Mouse (Mus musculus) urinary bladder, adult 2 months (tissue): ENCODE data around the gene Krr1. TPM values are rescaled to one million over a fixed set of nuclear protein-coding genes. Genes with fewer than 3 reads are reported as not detected.
A peak's percentile ranks its signal among the peaks of the same experiment; 100 is the strongest.

ENCODE experiments used
- DNase-seq: peaks from one replicate; pipeline ENCODE4 v3.0.0; 2022; ENCODE audit warnings: low spot score
- polyA plus RNA-seq: library from polyadenylated mRNA; depleted of rRNA; stranded (reverse); fragments of >200 nt; gene quantifications from 2 replicates; pipeline ENCODE4 v1.2.3, GENCODE M21; 2012; rRNA removed

Krr1 gene
- polyA plus RNA-seq = 24.4 and 26.9 TPM in 2 replicates

- peak; percentile 61 for DNase-seq
These were observed at the start of gene Krr1 for GRCm38 (mm10) chr10:111972542-111973361. Krr1 (plus strand) TSS chr10:111972664.

GRCm38 (mm10) chr10:111923503-111924135, 48.8 kb upstream of the Krr1 start:
- no peak for DNase-seq

GRCm38 (mm10) chr10:111924141-111924540, 48.3 kb upstream of the Krr1 start:
- no peak for DNase-seq

GRCm38 (mm10) chr10:111924716-111925488, 47.6 kb upstream of the Krr1 start:
- DNase-seq = no peak

- DNase-seq = peak; percentile 70
These were observed 47.0 kb upstream of the Krr1 start for GRCm38 (mm10) chr10:111925489-111925860.

- DNase-seq = no peak
These were observed 39.7 kb upstream of the Krr1 start for GRCm38 (mm10) chr10:111932621-111933345.

- no peak for DNase-seq
These were observed 37.3 kb upstream of the Krr1 start for GRCm38 (mm10) chr10:111935207-111935606.

GRCm38 (mm10) chr10:111936021-111936420, 36.4 kb upstream of the Krr1 start:
- DNase-seq = no peak

- no peak for DNase-seq
These were observed 35.8 kb upstream of the Krr1 start for GRCm38 (mm10) chr10:111936491-111937145.

GRCm38 (mm10) chr10:111937146-111937534, 35.3 kb upstream of the Krr1 start:
- DNase-seq = no peak

GRCm38 (mm10) chr10:111943026-111943425, 29.4 kb upstream of the Krr1 start:
- DNase-seq = no peak

GRCm38 (mm10) chr10:111945563-111945962, 26.9 kb upstream of the Krr1 start:
- no peak for DNase-seq

- no peak for DNase-seq
These were observed 24.4 kb upstream of the Krr1 start for GRCm38 (mm10) chr10:111948041-111948440.

- DNase-seq = no peak
These were observed 23.5 kb upstream of the Krr1 start for GRCm38 (mm10) chr10:111949008-111949407.

GRCm38 (mm10) chr10:111955836-111956235, 16.6 kb upstream of the Krr1 start:
- DNase-seq = no peak

- no peak for DNase-seq
These were observed 15.0 kb upstream of the Krr1 start for GRCm38 (mm10) chr10:111957271-111958045.

- DNase-seq = no peak
These were observed 14.4 kb upstream of the Krr1 start for GRCm38 (mm10) chr10:111958046-111958421.

GRCm38 (mm10) chr10:111959353-111959752, 13.1 kb upstream of the Krr1 start:
- DNase-seq = no peak

- no peak for DNase-seq
These were observed 12.0 kb upstream of the Krr1 start for GRCm38 (mm10) chr10:111960459-111960858.

- no peak for DNase-seq
These were observed 6.1 kb upstream of the Krr1 start for GRCm38 (mm10) chr10:111966394-111966793.

- DNase-seq = no peak
These were observed 535 bp upstream of the Krr1 start for GRCm38 (mm10) chr10:111971929-111972328.
